Mouse (Mus musculus) lung, adult 10 weeks (tissue): ENCODE data around the gene Gm3138. TPM values are rescaled to one million over a fixed set of nuclear protein-coding genes. Genes with fewer than 3 reads are reported as not detected.

Experiments used
- polyA plus RNA-seq: library from polyadenylated mRNA; stranded (reverse); fragments of 350-450 nt; fragmentation: Illumina TruSeq; extraction: RNeasy Lipid Tissue Mini Kit (QIAGEN cat#74804); gene quantifications from one replicate; pipeline ENCODE4 v1.2.3, GENCODE M21; 2014; ENCODE audit warnings: low read depth, low replicate concordance; ENCODE audit not compliant: insufficient read depth

Gm3138 gene
- not detected for polyA plus RNA-seq

GRCm38 (mm10) chr14:4249331-4249730 is at the start of gene Gm3138:
Gene Gm3138, plus strand, starts transcription at chr14:4249631.

Other genes starting within 250 kb of the Gm3138 start
- not detected for gene Gm5796, start 225.7 kb upstream of the Gm3138 start, polyA plus RNA-seq
- not detected for gene Gm3115, start 165.5 kb upstream of the Gm3138 start, polyA plus RNA-seq
- gene Gm8108, start 139.1 kb upstream of the Gm3138 start, polyA plus RNA-seq = 0.12 TPM
- not detected for gene Gm3127, start 84.6 kb upstream of the Gm3138 start, polyA plus RNA-seq
- gene Gm2974, start 67.1 kb upstream of the Gm3138 start, polyA plus RNA-seq = 0.15 TPM
- gene Gm3149, start 67.7 kb downstream of the Gm3138 start, polyA plus RNA-seq = not detected
- gene 2610042L04Rik, start 85.1 kb downstream of the Gm3138 start, polyA plus RNA-seq = not detected
- not detected for gene Gm3159, start 147.9 kb downstream of the Gm3138 start, polyA plus RNA-seq
- not detected for gene Gm3164, start 165.8 kb downstream of the Gm3138 start, polyA plus RNA-seq
- not detected for gene Gm3173, start 181.4 kb downstream of the Gm3138 start, polyA plus RNA-seq
- not detected for gene Gm3182, start 232.1 kb downstream of the Gm3138 start, polyA plus RNA-seq